Mouse (Mus musculus) right cerebral cortex, adult 2 months (tissue): ENCODE measurements around the gene Inmt.
"Not testable (repeated sequence)": the region's sequence is repeated elsewhere in the genome, so short reads cannot be mapped to it uniquely, and the experiment has no call there.

ENCODE experiments used
- DNase-seq, 2 experiments: peaks; one replicate each; pipeline ENCODE4 v3.0.0; 2021 to 2022; ENCODE audit warnings: low spot score in 2 of 2

The Inmt gene

GRCm38 (mm10) chr6:55174741-55175181, at the start of gene Inmt:
TSS of gene Inmt (minus strand) at chr6:55175043.
- no peak for DNase-seq

DNA sequence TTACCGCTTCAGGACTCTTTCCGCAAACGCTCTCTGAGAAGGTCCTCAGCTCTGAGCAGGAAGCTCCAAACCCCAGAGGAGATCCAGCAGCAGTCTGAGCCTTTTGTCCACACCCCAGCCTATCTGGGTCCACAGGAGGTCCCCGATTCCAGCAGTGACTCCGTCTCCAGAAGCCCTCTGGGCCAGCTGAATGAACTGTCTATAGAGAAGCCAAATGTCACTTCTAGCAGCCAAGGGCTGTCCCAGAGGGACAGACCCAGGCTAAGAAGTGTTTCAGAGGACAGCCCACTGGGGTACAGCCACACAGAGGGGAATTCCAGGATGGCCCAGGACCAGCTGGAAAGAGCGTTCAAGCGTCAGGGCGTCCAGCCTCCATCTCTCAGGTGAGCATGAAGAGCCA, 49.1 kb upstream of the Inmt start:
- no peak for DNase-seq

- no peak for DNase-seq
Measured at GRCm38 (mm10) chr6:55218232-55218631, 43.4 kb upstream of the Inmt start.

DNA sequence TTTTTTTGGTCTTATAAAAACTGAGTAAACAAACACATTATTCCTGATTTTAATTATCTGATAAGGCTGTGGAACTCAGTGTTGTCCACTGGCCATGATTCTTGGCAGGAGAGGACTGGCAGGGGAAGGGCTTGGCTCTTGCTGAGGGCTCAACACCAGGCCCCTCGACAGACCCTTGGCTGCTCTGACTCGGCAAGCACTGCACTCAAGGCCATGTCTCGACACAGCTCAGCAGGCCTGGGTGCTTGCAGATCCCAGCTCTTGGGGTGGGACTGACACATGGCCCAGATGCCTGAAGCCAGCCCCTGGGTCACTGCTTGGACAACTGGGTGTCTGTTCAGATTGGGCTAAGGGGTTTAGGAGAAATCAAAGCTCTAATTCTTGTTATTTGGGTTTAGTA, 39.7 kb upstream of the Inmt start:
- no peak for DNase-seq

GRCm38 (mm10) chr6:55210423-55211365, 35.9 kb upstream of the Inmt start:
- DNase-seq = no peak

GRCm38 (mm10) chr6:55207786-55208185, 32.9 kb upstream of the Inmt start:
- DNase-seq = no peak

GRCm38 (mm10) chr6:55203931-55204330, 29.1 kb upstream of the Inmt start:
- no peak for DNase-seq

DNA sequence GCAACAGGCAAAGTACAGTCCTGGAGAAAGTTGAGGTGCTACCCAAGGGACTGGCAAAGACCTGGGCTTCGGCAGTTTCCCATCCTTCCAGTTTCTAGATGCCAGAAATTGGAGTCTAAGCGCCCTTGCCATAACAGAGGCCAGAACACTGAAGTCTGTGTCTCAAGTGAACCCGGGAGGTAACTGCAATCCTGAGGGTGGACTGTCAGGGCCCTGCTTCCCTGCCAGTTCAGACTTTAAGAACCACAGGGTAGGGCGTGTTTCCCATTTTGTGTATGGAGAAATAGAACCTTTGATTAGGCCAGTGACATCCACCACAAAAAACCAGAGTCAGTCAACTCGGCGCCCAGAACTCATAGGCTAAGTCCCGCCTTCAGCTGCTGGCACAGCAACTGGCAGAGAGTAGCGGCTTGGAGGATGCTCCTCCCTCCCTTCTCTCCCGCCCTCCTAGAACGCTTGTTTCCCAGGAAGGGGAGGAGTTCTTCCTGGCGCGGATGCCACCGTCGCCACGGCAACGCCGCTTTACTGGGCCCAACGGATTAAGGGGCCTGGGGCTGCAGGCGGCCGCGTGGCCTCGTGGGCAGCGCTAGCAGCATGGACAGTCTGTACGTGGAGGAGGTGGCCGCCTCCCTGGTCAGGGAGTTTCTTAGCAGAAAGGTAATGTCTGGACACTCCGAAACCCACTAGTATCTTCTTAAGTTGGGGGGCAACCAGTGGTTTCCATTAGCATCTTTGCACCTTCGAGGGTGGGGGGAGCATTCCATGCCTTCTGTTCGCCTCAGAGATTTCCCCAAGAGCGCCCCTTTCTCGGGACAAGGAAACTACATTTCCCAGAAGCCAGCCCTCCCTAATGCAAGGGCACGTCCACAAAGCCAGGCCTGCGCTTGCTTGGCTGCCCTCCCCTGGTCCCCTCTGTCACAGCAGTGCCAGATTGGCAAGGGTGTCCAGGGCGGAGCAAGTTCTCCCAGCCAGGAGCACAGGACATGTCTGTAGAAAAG, 28.4 kb upstream of the Inmt start, which contains the start of gene Mindy4:
TSS of gene Mindy4 (plus strand) at position 471 of the 998 bp plus-strand sequence.
- peak; percentile 85 to 91 for DNase-seq

DNA sequence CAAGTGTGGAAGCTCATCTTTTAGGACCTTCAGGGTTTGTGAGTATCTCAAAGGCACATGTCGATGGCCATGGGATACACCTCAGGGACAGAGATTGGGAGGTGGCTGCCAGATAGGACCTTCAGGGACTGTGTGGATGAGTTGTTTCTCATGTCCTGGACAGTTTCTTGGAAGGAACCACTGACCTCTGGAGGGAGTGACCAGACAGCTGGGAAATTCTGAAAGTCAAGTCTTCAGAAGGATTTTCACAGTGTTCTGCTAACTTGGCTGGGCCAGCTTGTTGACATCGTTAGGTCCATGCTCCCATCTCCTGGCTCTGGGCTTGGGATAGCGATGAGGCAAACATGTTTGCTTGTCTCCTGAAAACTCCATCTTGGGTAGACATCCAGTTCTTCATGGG, 24.2 kb upstream of the Inmt start:
- no peak for DNase-seq

DNA sequence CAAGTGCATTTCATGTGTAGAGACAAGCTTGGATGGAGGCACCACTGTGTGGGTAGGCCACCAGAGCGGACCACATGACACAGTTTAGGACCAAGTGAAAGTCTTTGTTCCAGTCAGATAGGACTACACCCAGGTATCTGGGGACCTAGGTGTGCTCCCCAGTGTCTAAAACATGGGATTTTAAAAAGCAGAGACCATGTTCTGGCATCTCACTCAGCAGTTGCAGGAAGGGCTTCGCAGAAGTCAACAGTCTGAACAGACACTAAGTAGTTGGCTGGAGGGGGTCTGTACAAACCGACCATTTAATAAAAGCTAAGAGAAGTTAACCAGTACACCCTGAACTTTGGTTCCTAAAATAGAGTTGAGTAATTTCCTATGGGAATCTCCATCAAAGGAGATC, 18.3 kb upstream of the Inmt start:
- DNase-seq = no peak

GRCm38 (mm10) chr6:55191537-55191936, 16.7 kb upstream of the Inmt start:
- no peak for DNase-seq

DNA sequence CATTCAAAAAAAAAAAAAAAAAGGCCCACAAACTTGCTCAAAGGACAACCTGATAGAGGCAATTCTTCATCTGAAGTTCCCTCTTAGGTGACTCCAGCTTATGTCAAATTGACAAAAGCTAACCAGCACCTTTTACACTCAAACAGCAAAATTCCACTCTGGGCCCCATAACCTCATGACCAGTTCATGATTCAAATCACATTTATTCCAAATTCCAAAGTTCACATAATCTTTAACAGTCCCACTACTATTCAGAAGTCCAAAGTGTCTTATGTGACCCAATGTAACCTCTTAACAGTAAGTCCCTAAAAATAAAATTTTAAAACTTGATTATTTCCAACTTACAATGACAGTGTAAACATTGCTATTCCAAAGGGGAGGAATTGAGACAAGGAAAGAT, 14.6 kb upstream of the Inmt start:
- no peak for DNase-seq

GRCm38 (mm10) chr6:55187827-55188226, 13.0 kb upstream of the Inmt start:
- not testable (repeated sequence) for DNase-seq

DNA sequence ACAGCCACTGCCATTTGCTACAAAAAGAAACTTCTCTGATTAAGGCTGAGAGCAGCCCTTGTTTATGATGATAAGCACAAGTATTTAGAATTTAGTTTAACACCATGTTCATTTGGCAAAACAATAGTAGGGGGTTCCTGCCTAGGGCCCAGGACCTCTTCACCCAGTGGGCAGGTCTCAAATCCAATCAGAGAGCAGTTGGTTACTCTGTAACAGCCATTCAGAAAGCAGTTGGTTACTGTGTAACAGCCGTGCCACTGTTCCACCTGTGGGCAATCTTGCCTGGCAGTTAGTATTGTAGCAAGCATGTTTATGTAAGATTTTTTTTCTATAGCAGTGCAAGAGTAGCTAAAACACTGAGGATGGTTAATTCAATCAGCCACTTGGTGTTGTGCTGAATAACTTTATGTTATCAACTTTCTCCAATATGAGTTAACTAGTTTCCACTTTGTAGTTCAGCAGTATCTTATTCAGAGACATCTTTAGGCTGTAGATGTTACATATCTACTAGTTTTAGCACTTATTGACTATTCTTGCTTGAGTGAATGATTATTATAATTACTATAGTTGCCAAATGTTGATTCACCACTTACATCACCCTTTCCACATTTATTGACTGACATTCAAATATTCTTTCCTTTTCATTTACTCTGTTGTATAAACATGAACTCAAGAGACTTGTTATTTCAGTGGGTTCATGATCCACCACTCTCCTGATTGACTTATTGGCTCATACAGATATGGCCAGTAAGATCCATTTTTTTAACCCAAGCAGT, 8.0 kb upstream of the Inmt start:
- DNase-seq = no peak

- DNase-seq = no peak
Measured at GRCm38 (mm10) chr6:55179560-55179959, 4.7 kb upstream of the Inmt start.

DNA sequence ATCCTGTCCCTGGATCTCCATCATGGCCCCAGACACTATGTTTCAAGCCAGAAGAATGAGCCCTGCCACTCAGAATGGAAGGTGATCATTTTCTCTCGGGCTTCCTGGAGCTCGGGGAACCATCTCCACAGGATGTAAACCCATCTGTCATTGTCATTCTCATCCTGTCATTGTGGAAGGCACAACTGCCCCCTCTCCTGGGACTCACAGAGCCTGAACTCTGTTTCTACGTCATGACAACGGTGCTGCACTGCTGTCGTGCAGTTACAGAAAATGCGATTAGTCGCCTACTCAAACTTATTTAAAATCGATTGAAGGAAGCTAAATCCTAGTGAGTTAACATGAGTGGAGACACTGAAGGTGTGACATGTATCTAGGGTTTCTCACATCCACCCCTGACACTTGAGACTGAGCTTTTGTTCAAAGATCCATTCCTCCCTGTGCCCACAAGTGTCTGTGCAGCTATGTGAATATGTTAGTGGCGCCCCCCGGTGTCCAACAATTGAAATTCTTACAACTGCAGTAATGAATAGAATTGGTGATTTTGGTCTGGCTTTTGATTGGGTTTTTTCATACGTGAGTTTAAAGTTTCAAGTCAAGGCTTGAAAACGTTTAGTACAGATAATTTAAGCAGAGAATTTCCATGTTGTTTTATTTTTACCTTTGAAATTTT, 2.4 kb upstream of the Inmt start:
- DNase-seq = peak in 1 of 2 experiments; percentile 47

DNA sequence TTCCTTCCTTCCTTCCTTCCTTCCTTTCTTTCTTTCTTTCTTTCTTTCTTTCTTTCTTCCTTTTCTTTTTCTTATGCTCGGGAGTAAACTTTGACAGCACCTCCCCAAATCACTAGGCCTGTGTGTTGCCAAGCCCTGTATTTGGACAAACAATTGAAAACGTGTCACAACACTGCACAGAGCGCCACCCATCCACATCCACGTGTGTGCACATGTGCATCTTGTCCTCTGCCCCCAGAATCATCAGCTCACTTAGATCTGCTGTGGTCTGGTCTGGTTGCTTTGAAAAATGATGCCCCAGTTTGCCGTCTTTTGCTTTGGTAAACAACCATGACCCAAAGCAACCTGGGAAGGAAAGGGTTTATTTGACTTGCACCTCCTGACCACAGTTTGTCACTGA, 1.0 kb upstream of the Inmt start:
- DNase-seq = no peak

- DNase-seq = no peak
Measured at GRCm38 (mm10) chr6:55175456-55175855, 613 bp upstream of the Inmt start.

- no peak for DNase-seq
Measured at GRCm38 (mm10) chr6:55173941-55174349, 898 bp downstream of the Inmt start.

- DNase-seq = no peak
Measured at GRCm38 (mm10) chr6:55173171-55173570, 1.7 kb downstream of the Inmt start.

- DNase-seq = peak in 1 of 2 experiments; percentile 10
Measured at GRCm38 (mm10) chr6:55171638-55172037, 3.2 kb downstream of the Inmt start.
